Mouse (Mus musculus) left cerebral cortex, postnatal 36 days (tissue): ENCODE measurements around the gene Cabp7. TPM values are rescaled to one million over a fixed set of nuclear protein-coding genes. Genes with fewer than 3 reads are reported as not detected.
A peak's percentile ranks its signal among the peaks of the same experiment; 100 is the strongest.
"Not testable (repeated sequence)": the region's sequence is repeated elsewhere in the genome, so short reads cannot be mapped to it uniquely, and the experiment has no call there.

ENCODE experiments used
- DNase-seq, 2 experiments: peaks; one replicate each; pipeline ENCODE4 v3.0.0; 2021 to 2022; ENCODE audit warnings: low spot score in 2 of 2, mixed read lengths in 1 of 2
- intact Hi-C: fragments of 180-260 bp; cut with DNase I; formaldehyde crosslinking; loops from one replicate; pipeline ENCODE4 v1.15.1; 2025
- total RNA-seq, 2 experiments: library from RNA; stranded (reverse); gene quantifications; 2 replicates each; pipeline ENCODE4 v1.2.3; 2021

Cabp7 gene
- total RNA-seq, 2 experiments from 2014 or later, result 16.4 to 22.0 TPM

GRCm38 (mm10) chr11:4715596-4715995, 31.0 kb downstream of the Cabp7 start:
- no peak for DNase-seq
- intact Hi-C loops, result no loop called here

- intact Hi-C loops, result no loop called here
- DNase-seq, result no peak
These were observed 31.9 kb downstream of the Cabp7 start for GRCm38 (mm10) chr11:4714727-4715126.

- DNase-seq, result no peak
- intact Hi-C loops, result no loop called here
These were observed 33.8 kb downstream of the Cabp7 start for GRCm38 (mm10) chr11:4712822-4713221.

- intact Hi-C loops, result not testable (repeated sequence)
These were observed 36.4 kb downstream of the Cabp7 start for GRCm38 (mm10) chr11:4710188-4710587.

GRCm38 (mm10) chr11:4705178-4705577, 41.4 kb downstream of the Cabp7 start:
- DNase-seq, result no peak
- intact Hi-C loops, result no loop called here

More at GRCm38 (mm10) chr11:4710188-4710587, 36.4 kb downstream of the Cabp7 start:
- DNase-seq, result not testable (repeated sequence)

DNA sequence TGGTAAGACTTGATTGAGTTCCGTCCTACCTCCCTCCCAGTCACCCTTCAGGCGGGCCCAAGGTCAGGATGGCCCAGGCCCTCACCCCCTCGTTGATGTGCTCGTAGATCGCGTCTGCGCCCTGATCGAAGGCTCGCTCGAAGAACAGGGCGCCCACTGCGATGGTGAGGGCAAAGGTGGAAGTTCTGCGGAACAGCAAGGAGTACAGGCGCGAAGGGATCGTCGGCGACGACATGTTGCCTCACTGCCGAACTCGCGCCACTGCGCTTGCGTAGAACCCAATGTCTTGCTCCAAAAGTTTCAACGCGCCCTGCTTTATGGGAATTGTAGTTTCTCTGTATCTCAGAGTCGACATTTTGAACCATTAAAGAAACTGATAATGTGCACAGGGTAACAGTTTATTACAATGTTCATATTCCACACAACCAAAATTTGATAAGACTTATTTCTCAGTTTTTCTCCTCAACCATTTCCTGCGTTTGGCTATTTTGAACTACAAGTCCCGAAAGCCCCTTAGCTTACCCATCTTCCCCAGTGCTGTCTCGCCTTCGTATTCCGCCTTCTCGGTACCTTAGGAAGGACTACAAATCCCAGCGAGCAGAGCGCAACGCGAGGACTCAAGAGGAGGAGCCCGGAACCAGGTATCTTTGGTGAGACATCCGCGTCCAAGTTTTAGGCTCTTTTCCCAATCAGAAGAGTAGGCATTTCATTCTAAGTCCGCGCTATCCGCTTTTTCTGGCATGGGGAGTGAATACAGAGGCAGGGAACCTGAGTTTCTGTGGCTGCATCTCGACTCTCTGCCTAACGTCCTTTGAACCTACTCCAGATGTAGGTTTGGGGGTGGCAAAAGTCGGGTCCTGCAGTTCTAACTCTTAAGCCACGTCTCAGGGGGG, 42.3 kb downstream of the Cabp7 start, which contains the start of the genes Uqcr10 and Zmat5:
Gene Uqcr10 (minus strand): TSS at position 271 of the 893 bp plus-strand sequence.
Gene Zmat5 (plus strand): TSS at position 607 of the 893 bp plus-strand sequence.
- intact Hi-C loops, result no loop called here
- peak; percentile 91 for DNase-seq

- intact Hi-C loops, result no loop called here
- DNase-seq, result no peak
These were observed 42.9 kb downstream of the Cabp7 start for GRCm38 (mm10) chr11:4703688-4704071.

DNA sequence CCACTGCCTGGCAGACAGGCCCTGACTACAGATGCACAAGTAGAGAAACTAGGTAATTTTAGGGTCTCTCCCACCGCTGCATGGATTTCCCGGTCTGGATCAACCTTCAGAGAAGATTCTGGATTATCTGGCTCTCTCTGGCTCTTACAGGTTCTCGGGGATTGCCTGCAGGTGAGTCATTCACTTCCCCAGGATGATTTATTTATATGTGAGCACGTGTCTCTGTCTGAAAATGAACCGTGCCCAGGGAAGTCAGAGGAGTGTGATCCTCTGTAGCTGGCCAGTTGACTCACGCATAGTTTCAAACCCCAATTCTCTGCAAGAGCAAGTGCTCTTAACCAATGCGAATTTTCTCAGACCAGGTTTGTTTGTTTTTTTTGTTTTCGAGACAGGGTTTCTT, 45.9 kb downstream of the Cabp7 start:
- no peak for DNase-seq
- intact Hi-C loops, result no loop called here

DNA sequence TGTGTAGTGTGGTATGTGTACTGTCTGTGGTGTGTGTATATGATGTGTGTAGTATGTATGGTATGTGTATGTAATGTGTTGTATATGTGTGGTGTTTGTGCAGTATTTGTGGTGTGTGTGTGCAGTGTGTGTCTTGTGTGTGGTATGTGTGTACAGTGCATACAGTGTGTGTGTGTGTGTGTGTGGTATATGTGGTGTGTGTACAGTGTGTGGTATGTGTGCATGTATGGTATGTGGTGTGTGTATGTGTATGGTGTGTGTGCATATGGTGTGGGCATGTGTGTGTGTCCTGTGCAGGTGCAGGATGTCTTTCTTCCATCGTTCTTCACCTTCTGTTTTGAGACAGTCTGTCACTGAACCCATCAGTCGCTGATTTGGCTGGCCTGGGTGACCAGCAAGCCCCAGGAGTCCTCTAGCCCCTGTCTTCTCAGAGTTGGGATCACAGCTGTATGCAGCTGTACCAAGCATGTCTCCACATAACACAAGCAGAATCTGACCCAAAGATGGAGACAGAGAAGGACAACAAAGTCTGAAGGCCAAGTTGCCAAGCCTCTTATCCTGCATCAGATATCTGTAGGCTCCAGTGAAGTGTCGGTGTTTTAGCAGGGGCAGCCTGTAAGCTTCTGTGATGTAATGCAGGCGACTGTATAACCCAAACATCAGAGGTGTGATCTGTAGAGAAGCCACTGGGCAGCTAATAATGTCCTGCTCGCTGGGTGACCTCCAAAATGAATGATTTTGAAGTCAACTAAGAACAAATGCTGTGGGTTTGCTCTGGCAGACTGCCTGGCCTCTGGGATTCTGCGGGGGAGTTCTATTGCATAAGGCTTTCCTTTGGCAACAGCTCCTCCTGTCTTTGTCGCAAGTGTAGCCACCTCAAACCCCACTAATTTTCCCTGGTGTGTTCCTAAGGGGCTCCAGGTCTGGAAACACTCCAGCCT, 49.3 kb downstream of the Cabp7 start:
- intact Hi-C loops, result loop anchor here (10.0 kb wide), 1 partner anchor 263 kb away; no protein-coding TSS in a partner anchor
- DNase-seq, result peak; percentile 74 to 75

GRCm38 (mm10) chr11:4692162-4692561, 54.4 kb downstream of the Cabp7 start:
- intact Hi-C loops, result loop anchor here (10.0 kb wide), 1 partner anchor 257 kb away; no protein-coding TSS in a partner anchor
- DNase-seq, result no peak

- intact Hi-C loops, result loop anchor here (10.0 kb wide), 1 partner anchor 256 kb away; no protein-coding TSS in a partner anchor
- no peak for DNase-seq
These were observed 55.4 kb downstream of the Cabp7 start for GRCm38 (mm10) chr11:4691213-4691612.

DNA sequence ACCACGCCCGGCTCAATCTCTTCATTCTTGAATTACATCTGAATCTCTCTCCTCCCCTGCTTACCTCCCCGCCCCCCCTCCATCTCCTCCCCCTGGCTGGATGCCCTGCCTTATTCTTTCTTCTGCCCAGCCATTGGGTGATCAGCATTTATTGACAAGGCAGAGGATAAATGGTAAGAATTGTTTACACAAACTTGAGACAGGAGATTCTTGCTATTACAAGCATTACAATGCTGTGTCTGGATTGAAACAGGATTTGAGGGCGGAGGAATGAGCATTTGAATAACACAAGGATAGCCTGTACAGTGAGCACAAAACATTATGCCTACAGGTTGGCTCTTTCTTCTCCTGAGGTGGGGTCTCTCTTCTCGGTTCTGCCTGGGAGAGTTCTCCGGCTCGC, 56.2 kb downstream of the Cabp7 start:
- intact Hi-C loops, result loop anchor here (10.0 kb wide), 1 partner anchor 256 kb away; no protein-coding TSS in a partner anchor
- DNase-seq, result no peak

- intact Hi-C loops, result no loop called here
These were observed 57.8 kb downstream of the Cabp7 start for GRCm38 (mm10) chr11:4688632-4689380.

DNA sequence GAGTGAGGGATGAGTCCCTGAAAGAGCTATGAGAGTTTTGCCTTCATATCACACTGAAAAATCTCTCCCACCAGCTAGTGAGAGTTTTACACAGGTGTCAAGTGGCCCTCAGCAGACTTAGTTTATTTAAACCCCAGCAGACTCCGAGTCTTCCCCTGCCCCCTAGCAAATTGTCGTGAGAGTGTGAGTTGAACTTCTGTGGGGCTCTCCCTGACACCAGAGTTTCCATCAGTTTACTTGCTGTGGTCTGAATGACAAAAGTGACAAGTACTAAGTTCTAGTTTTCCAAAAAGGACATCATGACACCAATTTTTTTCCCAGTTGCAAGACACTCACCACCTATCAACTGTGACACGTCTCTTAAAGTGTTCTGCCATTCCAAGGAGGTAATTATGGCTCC, 58.7 kb downstream of the Cabp7 start:
- intact Hi-C loops, result no loop called here
- DNase-seq, result no peak

More at GRCm38 (mm10) chr11:4688632-4689380, 57.8 kb downstream of the Cabp7 start:
- DNase-seq, result no peak

DNA sequence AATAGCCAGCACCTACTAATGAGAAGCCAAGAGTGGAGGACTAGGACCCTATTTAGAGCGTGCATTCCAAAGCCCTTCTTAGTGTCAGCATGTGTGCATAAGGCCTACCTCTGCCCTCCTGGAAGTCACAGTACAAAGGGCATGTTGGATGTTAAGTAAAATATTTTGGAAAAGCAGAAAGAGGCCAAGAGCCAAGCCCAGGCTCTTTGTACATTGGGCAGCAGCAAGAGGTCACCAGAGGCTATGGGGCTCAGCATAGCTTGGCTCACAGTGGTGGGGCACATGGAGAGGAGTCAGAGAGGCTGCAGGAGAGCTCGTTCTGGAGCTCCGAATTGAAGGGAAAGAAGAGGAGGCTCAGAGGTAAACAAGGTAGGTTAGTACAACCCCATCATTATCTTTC, 59.6 kb downstream of the Cabp7 start:
- DNase-seq, result no peak
- intact Hi-C loops, result no loop called here
